Mouse (Mus musculus) liver, embryonic 14.5 days (tissue): ENCODE results near the gene Ift20. TPM values are rescaled to one million over a fixed set of nuclear protein-coding genes. Genes with fewer than 3 reads are reported as not detected.
A peak's percentile ranks its signal among the peaks of the same experiment; 100 is the strongest.

Source experiments
- ATAC-seq: fragments of 200-750 bp; cut with Nextera tagmentation; 2 replicates; pipeline ENCODE4 v1.8.0; 2017; ENCODE audit warnings: moderate number of reproducible peaks, mild to moderate bottlenecking, moderate library complexity; ENCODE audit not compliant: insufficient read depth
- DNase-seq, 3 experiments: peaks; one replicate each; pipeline ENCODE4 v3.0.0-alpha.2; 2012 to 2013; ENCODE audit warnings: low read depth in 3 of 3, low spot score in 3 of 3
- H3K27ac ChIP-seq: fragments of 300-500 bp; sonication (generic); 2 replicates; pipeline ENCODE4 v1.5.1; 2014; ENCODE audit warnings: moderate library complexity, mild to moderate bottlenecking, control low read depth, inconsistent platforms
- H3K27me3 ChIP-seq: fragments of 300-500 bp; sonication (generic); 2 replicates; pipeline ENCODE4 v1.6.1; 2014; ENCODE audit warnings: mild to moderate bottlenecking, low read length, moderate library complexity; ENCODE audit not compliant: control insufficient read depth, insufficient read depth
- H3K36me3 ChIP-seq: fragments of 300-500 bp; sonication (generic); replicated peaks from 2 replicates; pipeline ENCODE4 v1.6.1; 2014; ENCODE audit warnings: low read depth; ENCODE audit not compliant: control insufficient read depth, insufficient read depth
- H3K4me1 ChIP-seq, 2 experiments: fragments of 200-500 bp in 1 of 2; fragments of 300-500 bp in 1 of 2; sonication (generic) in 1 of 2; replicated peaks; 2 replicates each; pipeline ENCODE4 v1.6.1; 2012 to 2014; ENCODE audit warnings: antibody characterized with exemption in 1 of 2, inconsistent platforms in 1 of 2, low read length in 1 of 2; ENCODE audit not compliant: control insufficient read depth in 2 of 2, insufficient read depth in 2 of 2
- H3K4me2 ChIP-seq: fragments of 300-500 bp; sonication (generic); 2 replicates; pipeline ENCODE4 v1.6.1; 2014; ENCODE audit warnings: low read depth, mild to moderate bottlenecking, control low read depth, moderate library complexity
- H3K4me3 ChIP-seq, 2 experiments: fragments of 200-500 bp in 1 of 2; fragments of 300-500 bp in 1 of 2; sonication (generic) in 1 of 2; 2 replicates each; pipeline ENCODE4 v1.5.1; 2012 to 2014; ENCODE audit warnings: low read depth in 2 of 2, low read length in 2 of 2, mild to moderate bottlenecking in 2 of 2, control low read depth in 1 of 2, inconsistent platforms in 1 of 2, moderate library complexity in 1 of 2; ENCODE audit not compliant: insufficient read depth in 1 of 2
- H3K9ac ChIP-seq: fragments of 300-500 bp; sonication (generic); replicated peaks from 2 replicates; pipeline ENCODE4 v1.6.1; 2014; ENCODE audit warnings: mild to moderate bottlenecking, control low read depth, moderate library complexity
- H3K9me3 ChIP-seq: fragments of 300-500 bp; sonication (generic); 2 replicates; pipeline ENCODE4 v1.6.1; 2016; ENCODE audit warnings: low read length, mixed read lengths; ENCODE audit not compliant: control insufficient read depth
- CTCF ChIP-seq: IDR thresholded peaks from 2 replicates; pipeline ENCODE4 v1.5.1; 2016; ENCODE audit warnings: antibody characterized with exemption, low read depth, control low read depth
- EP300 ChIP-seq: IDR thresholded peaks from 2 replicates; pipeline ENCODE4 v1.6.1; 2016; ENCODE audit warnings: antibody characterized with exemption, low read depth
- WGBS: fragments of 180-500 bp; shearing (Covaris S2); extraction: QIAGEN DNeasy Blood & Tissue Kit; methylation state at CpG from one replicate; pipeline ENCODE4 v1.1.7; 2014; ENCODE audit not compliant: insufficient replicate concordance; 5-methylcytosine and 5-hydroxymethylcytosine counted together
- polyA plus RNA-seq, 2 experiments: library from polyadenylated mRNA; depleted of rRNA in 1 of 2; stranded (reverse) in 1 of 2; unstranded in 1 of 2; fragments of >200 nt; fragmentation: Nextera tagmentation in 1 of 2; extraction: Ambion mirVana in 1 of 2; gene quantifications; 2 replicates each; pipeline versions ENCODE4 v1.2.1 to v1.2.3; 2012 to 2014

Gene Ift20
- polyA plus RNA-seq (2012; rRNA removed): 29.2 and 41.7 TPM in 2 replicates
- polyA plus RNA-seq (2014; fragmentation: Nextera tagmentation; extraction: Ambion mirVana): 73.9 and 77.8 TPM in 2 replicates

DNA sequence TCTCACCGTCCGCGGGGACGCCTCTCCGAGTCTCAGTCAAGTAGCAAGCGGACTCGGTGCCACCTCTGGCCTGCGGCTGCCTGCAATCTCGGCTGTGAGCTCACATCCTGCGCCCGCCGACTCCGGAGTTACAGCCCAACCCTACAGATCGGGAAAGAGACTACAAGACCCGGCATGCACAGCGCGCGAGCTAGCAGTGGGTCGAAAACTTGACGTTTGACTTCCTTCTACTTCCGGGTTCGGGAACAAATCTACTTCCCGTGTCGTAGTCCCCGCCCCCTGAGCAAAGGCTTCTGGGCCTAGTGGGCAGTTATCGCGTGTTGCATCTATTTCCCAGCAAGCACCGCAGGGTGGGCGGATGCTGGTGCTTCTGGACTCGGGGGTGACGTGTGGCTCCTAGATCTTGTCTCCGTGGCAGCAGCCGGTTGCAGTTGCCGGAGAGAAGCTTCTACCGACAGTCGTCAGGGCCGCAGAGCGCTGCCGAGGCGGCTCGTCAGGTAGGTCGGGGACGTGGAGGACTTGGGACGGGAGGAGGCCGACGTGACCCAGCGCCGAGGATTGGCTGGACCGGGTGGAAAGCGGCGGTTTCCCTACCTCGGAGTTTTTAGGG lies at the start of gene Ift20, which contains the start of gene Tnfaip1:
TSS of gene Ift20 (plus strand) at position 282 of the 610 bp plus-strand sequence.
TSS of gene Tnfaip1 (minus strand) at position 253 of the 610 bp plus-strand sequence.
- peak within 1 kb of the TSS; percentile 69 for H3K27ac ChIP-seq

GRCm38 (mm10) chr11:78488168-78488567 lies 48.0 kb upstream of the Ift20 start:
- Histone ChIP-seq H3K9me3 (no peaks in the 10 kb centered on the region), H3K4me1 (no peaks in the 10 kb centered on the region), H3K9ac (no peak overlapping the region), H3K4me2 (no peak overlapping the region), H3K36me3 (no peaks in the 10 kb centered on the region), H3K27ac (no peak overlapping the region), H3K27me3 (peaks cover 42% of the 10 kb centered on the region), H3K4me3 (no peak overlapping the region)
- TF ChIP-seq CTCF (peak; percentile 87), EP300 (no peak)
- no peak for DNase-seq
- 1% methylated on average over 8 of the region's 8 CpGs for WGBS
- no peak for ATAC-seq

More for the DNA sequence above, at the start of gene Ift20, which contains the start of gene Tnfaip1:
- H3K9me3 ChIP-seq: no peaks in the 10 kb centered on the region
- DNase-seq (peak; percentile 99 to 100 (median 99)), ATAC-seq (peak; percentile 95)
- under 1% methylated on average over 52 of the region's 52 CpGs for WGBS
- peak within 1 kb of the TSS; percentile 97 for H3K4me2 ChIP-seq
- H3K4me3 ChIP-seq: peak within 1 kb of the TSS; percentile 72 to 78
- H3K4me1 ChIP-seq: peaks cover 13 to 18% of the 10 kb centered on the region in 2 experiments
- no peak for TF ChIP-seq CTCF
- TF ChIP-seq EP300: no peak
- peak within 1 kb of the TSS; percentile 80 for H3K9ac ChIP-seq
- peaks cover 23% of the 10 kb centered on the region for H3K36me3 ChIP-seq
- H3K27me3 ChIP-seq: no peaks in the 10 kb centered on the region

GRCm38 (mm10) chr11:78490781-78491241 lies 45.4 kb upstream of the Ift20 start:
- no peak overlapping the region for H3K27ac ChIP-seq
- peaks cover 52% of the 10 kb centered on the region for H3K27me3 ChIP-seq
- peak overlapping the region; percentile 11 for H3K4me2 ChIP-seq
- no peak overlapping the region for H3K4me3 ChIP-seq
- ATAC-seq (no peak), DNase-seq (no peak)
- TF ChIP-seq EP300 (no peak), CTCF (peak; percentile 31; the same call in 1 of the 2 replicates)
- 9% methylated on average over 47 of the region's 48 CpGs for WGBS
- H3K9me3 ChIP-seq: no peaks in the 10 kb centered on the region
- no peaks in the 10 kb centered on the region for H3K36me3 ChIP-seq
- H3K9ac ChIP-seq: no peak overlapping the region
- H3K4me1 ChIP-seq: no peaks in the 10 kb centered on the region

- ATAC-seq: no peak
- H3K9ac ChIP-seq: no peak overlapping the region
- no peaks in the 10 kb centered on the region for H3K36me3 ChIP-seq
- no peaks in the 10 kb centered on the region for H3K9me3 ChIP-seq
- H3K27ac ChIP-seq: no peak overlapping the region
- H3K27me3 ChIP-seq: peaks cover 44% of the 10 kb centered on the region
- H3K4me1 ChIP-seq: no peaks in the 10 kb centered on the region; a peak in 1 of 4 replicates
- DNase-seq: no peak
- WGBS: 5% methylated on average over 6 of the region's 6 CpGs
- H3K4me2 ChIP-seq: no peak overlapping the region
- H3K4me3 ChIP-seq: no peak overlapping the region
- no peak for TF ChIP-seq EP300
- no peak for TF ChIP-seq CTCF
These were observed 40.3 kb upstream of the Ift20 start for GRCm38 (mm10) chr11:78495904-78496303.

DNA sequence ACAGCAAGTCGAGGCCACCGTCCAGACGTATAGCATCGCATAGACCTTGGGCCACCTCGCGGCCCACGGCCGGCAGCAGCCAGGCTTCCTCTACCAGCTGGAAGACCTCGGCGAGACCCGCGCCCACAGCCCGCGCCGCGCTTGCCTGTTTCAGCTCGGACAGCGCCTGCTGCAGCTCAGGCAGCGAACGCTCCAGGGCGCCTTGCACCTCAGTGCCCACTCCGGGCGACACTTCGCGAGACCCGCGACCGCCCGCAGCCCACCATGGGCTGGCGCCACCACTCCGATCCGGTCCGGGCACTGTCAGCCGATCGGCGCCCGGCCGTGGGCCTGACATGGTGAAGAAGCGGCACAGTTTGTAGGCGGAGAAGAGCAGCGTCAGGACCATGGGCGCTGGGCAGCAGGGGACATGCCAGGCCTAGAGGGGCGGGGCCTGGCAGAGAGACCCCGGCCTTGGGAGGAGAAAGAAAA lies 39.1 kb upstream of the Ift20 start:
- ATAC-seq (no peak), DNase-seq (no peak)
- peaks cover 36% of the 10 kb centered on the region for H3K27me3 ChIP-seq
- H3K4me3 ChIP-seq: peak overlapping the region; percentile 1 to 43; a peak in 2 of 4 replicates
- WGBS: under 1% methylated on average over 44 of the region's 44 CpGs
- H3K36me3 ChIP-seq: no peaks in the 10 kb centered on the region
- no peaks in the 10 kb centered on the region for H3K9me3 ChIP-seq
- no peak overlapping the region for H3K9ac ChIP-seq
- TF ChIP-seq CTCF: no peak
- TF ChIP-seq EP300: no peak
- H3K27ac ChIP-seq: no peak overlapping the region
- peak overlapping the region; percentile 65 for H3K4me2 ChIP-seq
- H3K4me1 ChIP-seq: no peaks in the 10 kb centered on the region; a peak in 1 of 4 replicates
